Comparison of ENCODE assay signal across 19 mouse cellular contexts in genomic region chr16:49319047-49319678, GRCm38 (mm10).
A peak's percentile ranks its signal among the peaks of the same experiment; 100 is the strongest.
DNase-seq lines count a peak whose midpoint lies in the region; ATAC-seq and TF ChIP-seq lines count a peak whose summit lies in the region.
"Had no signal": no experiment of that assay in that cellular context is flagged by ENCODE, and none has a peak within 500 bp of the region (broad histone marks: within the 10 kb centered on the region; RNA-seq: fewer than 3 reads in every experiment).

No protein-coding gene starts in this region.

- H3K27ac ChIP-seq in forebrain, embryonic 13.5 days = no peak overlapping the region
- H3K27ac ChIP-seq in forebrain, embryonic 11.5 days (ENCODE audit: low read depth, low read length) = no peak overlapping the region
- H3K27ac ChIP-seq: embryonic facial prominence, embryonic 15.5 days; neural tube, embryonic 12.5 days; stomach, postnatal 0 days had no signal

- TF ChIP-seq POLR2A in brain, embryonic 14.5 days (IDR thresholded peaks at IDR 0.05; ENCODE audit: borderline replicate concordance, extremely low read depth, insufficient read depth, insufficient read length, poor library complexity, severe bottlenecking) = no peak

- H3K4me2 ChIP-seq in forebrain, embryonic 13.5 days = no peak overlapping the region
- H3K4me2 ChIP-seq in forebrain, embryonic 11.5 days (ENCODE audit: low read depth, low read length, severe bottlenecking) = no peak overlapping the region
- H3K4me2 ChIP-seq: embryonic facial prominence, embryonic 15.5 days; neural tube, embryonic 12.5 days had no signal

- H3K4me3 ChIP-seq in forebrain, embryonic 13.5 days = no peak overlapping the region
- H3K4me3 ChIP-seq in forebrain, embryonic 11.5 days (ENCODE audit: low read depth, low read length) = no peak overlapping the region
- H3K4me3 ChIP-seq: embryonic facial prominence, embryonic 15.5 days; neural tube, embryonic 12.5 days had no signal

- no peak overlapping the region for H3K9ac ChIP-seq in forebrain, embryonic 13.5 days
- no peak overlapping the region for H3K9ac ChIP-seq in forebrain, embryonic 11.5 days (ENCODE audit: low read length)
- H3K9ac ChIP-seq: embryonic facial prominence, embryonic 15.5 days; neural tube, embryonic 12.5 days had no signal

- 70% methylated on average over 4 of the region's 4 CpGs for WGBS in forebrain, embryonic 13.5 days
- WGBS in forebrain, embryonic 11.5 days = 83% methylated on average over 4 of the region's 4 CpGs

- H3K9me3 ChIP-seq in forebrain, embryonic 13.5 days (replicated peaks) = no peaks in the 10 kb centered on the region
- H3K9me3 ChIP-seq in forebrain, embryonic 11.5 days (ENCODE audit: control insufficient read depth, low read length) = no peaks in the 10 kb centered on the region
- H3K9me3 ChIP-seq: embryonic facial prominence, embryonic 15.5 days; neural tube, embryonic 12.5 days had no signal

- no peak for DNase-seq in forebrain, embryonic 11.5 days (ENCODE audit: low spot score)
- peak; percentile 2 for DNase-seq in kidney, adult 9 months
- no peak for DNase-seq in kidney, adult 11 months
- peak; percentile 72 for DNase-seq in brain, embryonic 14.5 days (ENCODE audit: low read depth)
- peak; percentile 7 to 15 for DNase-seq in cerebellum, postnatal 25 days
- DNase-seq in spleen, postnatal 4 days (ENCODE audit: low spot score in 2 of 2) = no peak
- no peak for DNase-seq in urinary bladder, adult 2 months (ENCODE audit: low spot score)
- DNase-seq: adrenal gland, postnatal 14 days; B cell, adult 2 months; heart, adult 18-20 months; heart, postnatal 4 days; kidney, postnatal 25 days; lung, postnatal 14 days; right cerebral cortex, postnatal 25 days had no signal

- no peaks in the 10 kb centered on the region for H3K27me3 ChIP-seq in forebrain, embryonic 13.5 days
- H3K27me3 ChIP-seq in forebrain, embryonic 11.5 days (ENCODE audit: control insufficient read depth, insufficient read depth, low read length) = no peaks in the 10 kb centered on the region
- H3K27me3 ChIP-seq: embryonic facial prominence, embryonic 15.5 days; neural tube, embryonic 12.5 days had no signal

- no peak for TF ChIP-seq CTCF in brain, embryonic 14.5 days (IDR thresholded peaks at IDR 0.05; ENCODE audit: borderline replicate concordance, extremely low read depth, insufficient read depth, insufficient read length)

- peak; percentile 73 for ATAC-seq in forebrain, embryonic 13.5 days
- no peak for ATAC-seq in forebrain, embryonic 11.5 days (replicated peaks; ENCODE audit: low FRiP score)
- ATAC-seq: intestine, postnatal 0 days had no signal

- H3K36me3 ChIP-seq in forebrain, embryonic 13.5 days (ENCODE audit: poor library complexity, severe bottlenecking) = no peaks in the 10 kb centered on the region
- no peaks in the 10 kb centered on the region for H3K36me3 ChIP-seq in forebrain, embryonic 11.5 days (ENCODE audit: control insufficient read depth, insufficient read depth, low read length)
- H3K36me3 ChIP-seq: embryonic facial prominence, embryonic 15.5 days; neural tube, embryonic 12.5 days had no signal

- H3K4me1 ChIP-seq in forebrain, embryonic 13.5 days = no peaks in the 10 kb centered on the region
- no peaks in the 10 kb centered on the region for H3K4me1 ChIP-seq in forebrain, embryonic 11.5 days (replicated peaks; ENCODE audit: control insufficient read depth, insufficient read depth, low read length)
- H3K4me1 ChIP-seq: embryonic facial prominence, embryonic 15.5 days; neural tube, embryonic 12.5 days had no signal

Comparison
In these comparisons a context has a peak if more than half of its experiments do, and no peak if none do; other contexts are left out.
1. DNase-seq: peak in kidney, adult 9 months (single experiment), brain, embryonic 14.5 days (single experiment) and cerebellum, postnatal 25 days (2 of 2); none in forebrain, embryonic 11.5 days (single experiment), kidney, adult 11 months (single experiment), spleen, postnatal 4 days (0 of 2) and urinary bladder, adult 2 months (single experiment).